Mouse (Mus musculus) forebrain, embryonic 11.5 days (tissue): ENCODE measurements at regions not wholly inside any gene's neighbourhood (a gene's known extent, or its start where the extent isn't known, plus 50 kb on each side); places are given as distances from the start of the nearest gene placed in this dataset.

ENCODE experiments used
- ATAC-seq: fragments of 200-750 bp; cut with Nextera tagmentation; replicated peaks from 2 replicates; pipeline ENCODE4 v1.8.0; 2017; ENCODE audit warnings: moderate TSS enrichment; ENCODE audit not compliant: low FRiP score
- DNase-seq: peaks from one replicate; pipeline ENCODE4 v3.0.0-alpha.2; 2017; ENCODE audit warnings: low spot score
- H3K27ac ChIP-seq: fragments of 300-500 bp; sonication (generic); 2 replicates; pipeline ENCODE4 v1.5.1; 2014; ENCODE audit warnings: low read depth, low read length
- H3K27me3 ChIP-seq: fragments of 300-500 bp; sonication (generic); 2 replicates; pipeline ENCODE4 v1.6.1; 2014; ENCODE audit warnings: mild to moderate bottlenecking, low read length, mixed read lengths; ENCODE audit not compliant: control insufficient read depth, insufficient read depth
- H3K36me3 ChIP-seq: fragments of 300-500 bp; sonication (generic); 2 replicates; pipeline ENCODE4 v1.6.1; 2014; ENCODE audit warnings: mild to moderate bottlenecking, low read length, moderate library complexity, mixed read lengths; ENCODE audit not compliant: control insufficient read depth, insufficient read depth
- H3K4me1 ChIP-seq: fragments of 300-500 bp; sonication (generic); replicated peaks from 2 replicates; pipeline ENCODE4 v1.6.1; 2014; ENCODE audit warnings: low read length, mixed read lengths; ENCODE audit not compliant: control insufficient read depth, insufficient read depth
- H3K4me2 ChIP-seq: fragments of 300-500 bp; sonication (generic); 2 replicates; pipeline ENCODE4 v1.6.1; 2014; ENCODE audit warnings: low read depth, mild to moderate bottlenecking, low read length, moderate library complexity, mixed read lengths; ENCODE audit not compliant: severe bottlenecking
- H3K4me3 ChIP-seq: fragments of 300-500 bp; sonication (generic); 2 replicates; pipeline ENCODE4 v1.5.1; 2014; ENCODE audit warnings: low read depth, low read length
- H3K9ac ChIP-seq: fragments of 300-500 bp; sonication (generic); 2 replicates; pipeline ENCODE4 v1.6.1; 2014; ENCODE audit warnings: low read length
- H3K9me3 ChIP-seq: fragments of 300-500 bp; sonication (generic); 2 replicates; pipeline ENCODE4 v1.6.1; 2016; ENCODE audit warnings: low read length, mixed read lengths; ENCODE audit not compliant: control insufficient read depth
- WGBS: fragments of 180-500 bp; shearing (Covaris S2); extraction: QIAGEN DNeasy Blood & Tissue Kit; methylation state at CpG from one replicate; pipeline ENCODE4 v1.1.7; 2014; 5-methylcytosine and 5-hydroxymethylcytosine counted together

- H3K9ac ChIP-seq = no peak overlapping the region
- H3K36me3 ChIP-seq = no peaks in the 10 kb centered on the region
- no peaks in the 10 kb centered on the region for H3K27me3 ChIP-seq
- ATAC-seq (no peak), DNase-seq (no peak)
- WGBS = 82% methylated on average over 1 of the region's 1 CpGs
- H3K4me2 ChIP-seq = no peak overlapping the region
- no peaks in the 10 kb centered on the region for H3K4me1 ChIP-seq
- H3K27ac ChIP-seq = no peak overlapping the region
- H3K4me3 ChIP-seq = no peak overlapping the region
- no peaks in the 10 kb centered on the region for H3K9me3 ChIP-seq
Measured at GRCm38 (mm10) chr2:107552569-107552968, 262.1 kb downstream of the Kcna4 start.

DNA sequence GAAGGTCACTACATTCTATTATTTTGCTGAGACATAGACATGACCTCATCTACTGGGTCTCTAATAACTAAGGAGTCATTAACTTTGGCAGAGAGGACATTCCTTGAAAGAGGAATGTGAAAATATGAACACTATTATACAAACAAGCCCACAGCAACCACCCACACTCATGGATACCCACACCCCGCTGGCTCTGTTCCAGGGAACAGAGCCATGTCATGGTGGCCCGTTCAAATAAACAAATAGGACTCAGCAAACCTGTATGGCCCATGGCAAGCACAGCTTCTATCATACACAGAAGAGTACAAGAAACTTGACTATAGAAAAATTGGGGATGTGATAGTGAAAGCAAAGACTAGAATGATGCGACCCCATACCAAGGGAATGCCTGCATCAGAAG lies 265.8 kb downstream of the Kcna4 start:
- Histone ChIP-seq H3K4me1 (no peaks in the 10 kb centered on the region), H3K27ac (no peak overlapping the region), H3K4me2 (no peak overlapping the region), H3K36me3 (no peaks in the 10 kb centered on the region), H3K4me3 (no peak overlapping the region), H3K9ac (no peak overlapping the region), H3K27me3 (no peaks in the 10 kb centered on the region), H3K9me3 (no peaks in the 10 kb centered on the region)
- ATAC-seq (no peak), DNase-seq (no peak)
- 95% methylated on average over 3 of the region's 3 CpGs for WGBS

DNA sequence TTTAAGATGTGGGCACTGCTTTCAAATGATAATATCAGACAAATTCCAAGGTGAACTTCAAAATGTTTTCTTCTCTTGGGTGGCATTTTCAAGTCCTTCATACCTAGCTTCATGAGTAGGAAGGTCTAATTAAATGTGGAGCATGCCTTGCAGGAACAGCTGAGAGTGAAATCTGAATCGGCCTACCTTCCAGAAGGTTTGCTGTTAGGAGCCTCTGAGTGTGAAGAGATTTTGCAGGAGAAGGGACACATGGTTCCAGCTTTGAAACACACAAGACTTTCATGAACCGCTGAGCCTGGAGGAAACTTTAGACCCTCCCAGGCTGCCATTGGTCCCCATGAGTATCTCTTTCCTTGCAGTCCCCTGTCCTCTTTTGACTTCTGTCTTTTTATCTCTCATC lies 279.2 kb downstream of the Kcna4 start:
- Histone ChIP-seq H3K9ac (no peak overlapping the region), H3K27ac (no peak overlapping the region), H3K27me3 (no peaks in the 10 kb centered on the region), H3K4me2 (no peak overlapping the region), H3K9me3 (no peaks in the 10 kb centered on the region), H3K4me3 (no peak overlapping the region), H3K4me1 (no peaks in the 10 kb centered on the region), H3K36me3 (no peaks in the 10 kb centered on the region)
- DNase-seq (no peak), ATAC-seq (no peak)
- 87% methylated on average over 2 of the region's 2 CpGs for WGBS

DNA sequence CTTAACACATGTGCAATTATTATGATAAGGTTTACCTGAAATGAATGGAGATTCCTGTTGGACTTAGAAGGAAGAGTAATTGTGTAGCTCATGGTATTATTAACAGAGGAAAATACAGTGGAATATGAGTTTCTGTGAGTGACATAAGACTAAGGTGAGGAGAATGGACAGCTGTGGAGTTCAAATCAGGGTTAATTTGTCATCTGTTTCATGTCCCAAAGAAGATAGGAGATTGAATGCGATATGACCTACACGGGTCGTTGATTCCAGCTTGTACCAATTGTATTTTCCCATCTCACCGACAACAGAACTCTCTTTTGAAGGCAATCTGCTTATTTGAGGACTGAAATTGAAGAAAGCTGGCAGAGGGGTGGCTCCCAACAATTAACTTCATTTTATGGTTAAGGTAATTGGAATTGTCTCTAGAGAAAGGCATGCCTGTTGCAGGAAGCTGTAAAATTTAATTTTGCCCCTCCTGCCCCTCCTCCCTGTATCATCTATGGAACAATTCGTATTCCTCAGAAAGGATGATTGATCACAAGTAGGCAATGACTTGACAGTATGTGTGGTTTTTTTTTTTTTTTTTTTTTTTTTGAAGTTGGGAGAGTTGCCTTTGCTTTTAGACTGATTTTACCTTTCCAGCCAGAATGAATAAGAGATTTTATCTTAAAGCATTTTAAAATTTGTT lies 319.6 kb downstream of the Kcna4 start:
- H3K27me3 ChIP-seq = no peaks in the 10 kb centered on the region
- no peak for DNase-seq
- H3K9ac ChIP-seq = no peak overlapping the region
- no peak overlapping the region for H3K4me3 ChIP-seq
- no peak for ATAC-seq
- H3K36me3 ChIP-seq = no peaks in the 10 kb centered on the region
- H3K27ac ChIP-seq = no peak overlapping the region
- 61% methylated on average over 5 of the region's 5 CpGs for WGBS
- H3K4me2 ChIP-seq = no peak overlapping the region
- no peaks in the 10 kb centered on the region for H3K9me3 ChIP-seq
- H3K4me1 ChIP-seq = no peaks in the 10 kb centered on the region

GRCm38 (mm10) chr2:107611811-107612210 lies 321.4 kb downstream of the Kcna4 start:
- peak; percentile 63 for ATAC-seq
- Histone ChIP-seq H3K4me3 (no peak overlapping the region), H3K27me3 (no peaks in the 10 kb centered on the region), H3K4me1 (no peaks in the 10 kb centered on the region), H3K4me2 (no peak overlapping the region), H3K36me3 (no peaks in the 10 kb centered on the region), H3K9ac (no peak overlapping the region), H3K27ac (no peak overlapping the region), H3K9me3 (no peaks in the 10 kb centered on the region)
- WGBS = 35% methylated on average over 5 of the region's 5 CpGs
- no peak for DNase-seq

- Histone ChIP-seq H3K27ac (no peak overlapping the region), H3K9ac (no peak overlapping the region), H3K4me2 (no peak overlapping the region), H3K4me1 (no peaks in the 10 kb centered on the region), H3K27me3 (no peaks in the 10 kb centered on the region), H3K4me3 (no peak overlapping the region), H3K36me3 (no peaks in the 10 kb centered on the region), H3K9me3 (no peaks in the 10 kb centered on the region)
- DNase-seq (no peak), ATAC-seq (peak; percentile 68; the same call in 1 of the 2 replicates)
- 10% methylated on average over 2 of the region's 2 CpGs for WGBS
Measured at GRCm38 (mm10) chr2:107612221-107612620, 321.8 kb downstream of the Kcna4 start.

GRCm38 (mm10) chr2:107614715-107615114 lies 324.3 kb downstream of the Kcna4 start:
- Histone ChIP-seq H3K27ac (no peak overlapping the region), H3K4me2 (no peak overlapping the region), H3K4me1 (no peaks in the 10 kb centered on the region), H3K36me3 (no peaks in the 10 kb centered on the region), H3K9me3 (no peaks in the 10 kb centered on the region), H3K4me3 (no peak overlapping the region), H3K27me3 (no peaks in the 10 kb centered on the region), H3K9ac (no peak overlapping the region)
- ATAC-seq = no peak
- WGBS = 71% methylated on average over 3 of the region's 3 CpGs
- no peak for DNase-seq

- ATAC-seq (no peak), DNase-seq (no peak)
- H3K4me3 ChIP-seq = no peak overlapping the region
- H3K4me2 ChIP-seq = no peak overlapping the region
- H3K9me3 ChIP-seq = no peaks in the 10 kb centered on the region
- no peak overlapping the region for H3K9ac ChIP-seq
- H3K27me3 ChIP-seq = no peaks in the 10 kb centered on the region
- no peaks in the 10 kb centered on the region for H3K4me1 ChIP-seq
- no peak overlapping the region for H3K27ac ChIP-seq
- H3K36me3 ChIP-seq = no peaks in the 10 kb centered on the region
Measured at GRCm38 (mm10) chr2:107627458-107627857, 337.0 kb downstream of the Kcna4 start.

DNA sequence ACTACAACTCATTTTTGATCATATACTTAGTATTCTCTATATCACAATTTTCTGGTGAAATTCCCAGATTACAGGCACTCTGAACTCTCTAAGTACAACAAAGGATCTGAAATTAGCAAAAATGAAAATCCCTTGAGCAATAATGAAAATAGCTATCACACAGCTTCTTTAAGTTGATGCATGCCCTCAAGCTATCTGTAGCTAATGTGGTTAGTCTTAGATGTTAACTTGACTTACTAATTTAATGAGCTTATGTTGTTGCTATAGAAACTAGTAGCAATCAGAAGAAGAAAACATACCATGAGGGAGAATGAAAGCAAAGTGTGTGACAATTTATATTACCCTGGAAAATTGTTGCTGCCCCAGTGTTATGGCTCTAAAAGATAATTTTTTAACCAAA lies 368.7 kb downstream of the Kcna4 start:
- no peak for DNase-seq
- H3K36me3 ChIP-seq = no peaks in the 10 kb centered on the region
- H3K4me2 ChIP-seq = no peak overlapping the region
- no peaks in the 10 kb centered on the region for H3K9me3 ChIP-seq
- no peak overlapping the region for H3K9ac ChIP-seq
- no peak for ATAC-seq
- H3K4me3 ChIP-seq = no peak overlapping the region
- no peak overlapping the region for H3K27ac ChIP-seq
- no peaks in the 10 kb centered on the region for H3K27me3 ChIP-seq
- no peaks in the 10 kb centered on the region for H3K4me1 ChIP-seq
